Mouse (Mus musculus): ENCODE results near the gene Ptbp1. TPM values are rescaled to one million over a fixed set of nuclear protein-coding genes. Genes with fewer than 3 reads are reported as not detected.

The Ptbp1 gene
- polyA plus RNA-seq, 1 experiment from 2014 or later = 302 TPM

GRCm38 (mm10) chr10:79840644-79841551, 13.3 kb upstream of the Ptbp1 start:
- no peaks in the 10 kb centered on the region for H3K27me3 ChIP-seq (replicated peaks; ENCODE audit: control insufficient read depth, insufficient read depth, low read length)
- peak overlapping the region; percentile 93 for H3K27ac ChIP-seq (ENCODE audit: low read length)
- H3K9ac ChIP-seq (ENCODE audit: low read depth, low read length) = peak overlapping the region; percentile 67
- H3K9me3 ChIP-seq (ENCODE audit: control insufficient read depth, low read length) = peaks cover 3% of the 10 kb centered on the region; the same call in 1 of the 2 replicates
- peak overlapping the region; percentile 86 for H3K4me2 ChIP-seq (ENCODE audit: low read depth, low read length)
- 2% methylated on average over 24 of the region's 24 CpGs for WGBS
- peak; percentile 91 for ATAC-seq
- peak overlapping the region; percentile 52 for H3K4me3 ChIP-seq (ENCODE audit: low read length)
- H3K36me3 ChIP-seq (ENCODE audit: control insufficient read depth, insufficient read depth, low read length) = no peaks in the 10 kb centered on the region
- peaks cover 25% of the 10 kb centered on the region for H3K4me1 ChIP-seq (ENCODE audit: control insufficient read depth, insufficient read depth, low read length)

DNA sequence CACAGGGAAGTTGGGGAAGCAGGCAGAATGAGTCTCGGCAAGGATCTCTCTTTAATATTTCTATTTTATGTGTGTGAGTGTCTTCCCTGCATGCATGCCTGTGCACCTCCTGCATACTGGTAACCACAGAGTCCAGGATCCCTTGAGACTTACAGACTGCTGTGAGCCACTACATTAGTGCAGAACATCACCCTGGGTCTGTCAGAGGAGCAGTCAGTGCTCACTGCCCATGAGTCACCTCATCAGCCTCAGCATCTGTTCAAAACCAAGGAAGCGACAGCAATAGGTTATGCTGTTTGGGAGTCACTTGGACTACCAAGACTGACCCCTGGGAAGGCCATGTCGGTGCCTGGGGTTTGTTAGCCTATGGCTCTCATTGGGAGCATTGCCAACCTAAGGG, 11.9 kb upstream of the Ptbp1 start:
- Histone ChIP-seq H3K9ac (ENCODE audit: low read depth, low read length) (no peak overlapping the region), H3K4me3 (ENCODE audit: low read length) (no peak overlapping the region), H3K4me2 (ENCODE audit: low read depth, low read length) (no peak overlapping the region), H3K9me3 (ENCODE audit: control insufficient read depth, low read length) (no peaks in the 10 kb centered on the region), H3K4me1 (ENCODE audit: control insufficient read depth, insufficient read depth, low read length) (peaks cover 25% of the 10 kb centered on the region), H3K36me3 (ENCODE audit: control insufficient read depth, insufficient read depth, low read length) (no peaks in the 10 kb centered on the region), H3K27ac (ENCODE audit: low read length) (0 out of 2 replicates have a peak overlapping the region, but pooled peaks have one; percentile 33), H3K27me3 (replicated peaks; ENCODE audit: control insufficient read depth, insufficient read depth, low read length) (no peaks in the 10 kb centered on the region)
- ATAC-seq = no peak
- 56% methylated on average over 3 of the region's 3 CpGs for WGBS

DNA sequence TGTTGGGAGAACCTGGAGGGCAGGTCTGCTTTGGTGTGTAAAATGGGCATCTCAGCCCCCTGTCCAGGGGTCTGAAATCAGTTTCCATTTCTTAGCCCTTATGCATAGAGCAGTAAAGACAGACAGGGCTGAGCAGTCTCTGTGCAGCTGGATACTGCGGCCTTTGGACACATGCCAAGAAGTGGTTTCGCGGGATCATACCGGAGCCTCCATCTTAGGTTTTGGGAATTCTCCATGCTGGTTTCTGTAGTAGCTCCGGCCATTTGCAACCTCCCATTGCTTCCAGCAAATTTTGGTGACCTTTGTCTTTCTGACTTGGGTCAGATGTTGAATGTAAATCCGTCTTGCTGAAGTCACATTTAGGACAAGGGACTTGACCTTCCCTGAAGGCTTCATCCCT, 10.8 kb upstream of the Ptbp1 start:
- no peak overlapping the region for H3K9ac ChIP-seq (ENCODE audit: low read depth, low read length)
- no peaks in the 10 kb centered on the region for H3K27me3 ChIP-seq (replicated peaks; ENCODE audit: control insufficient read depth, insufficient read depth, low read length)
- 0 out of 2 replicates have a peak overlapping the region, but pooled peaks have one; percentile 24 for H3K27ac ChIP-seq (ENCODE audit: low read length)
- no peak overlapping the region for H3K4me2 ChIP-seq (ENCODE audit: low read depth, low read length)
- no peak overlapping the region for H3K4me3 ChIP-seq (ENCODE audit: low read length)
- H3K4me1 ChIP-seq (ENCODE audit: control insufficient read depth, insufficient read depth, low read length) = peaks cover 25% of the 10 kb centered on the region
- no peaks in the 10 kb centered on the region for H3K36me3 ChIP-seq (ENCODE audit: control insufficient read depth, insufficient read depth, low read length)
- H3K9me3 ChIP-seq (ENCODE audit: control insufficient read depth, low read length) = no peaks in the 10 kb centered on the region
- no peak for ATAC-seq
- WGBS = 56% methylated on average over 6 of the region's 6 CpGs

DNA sequence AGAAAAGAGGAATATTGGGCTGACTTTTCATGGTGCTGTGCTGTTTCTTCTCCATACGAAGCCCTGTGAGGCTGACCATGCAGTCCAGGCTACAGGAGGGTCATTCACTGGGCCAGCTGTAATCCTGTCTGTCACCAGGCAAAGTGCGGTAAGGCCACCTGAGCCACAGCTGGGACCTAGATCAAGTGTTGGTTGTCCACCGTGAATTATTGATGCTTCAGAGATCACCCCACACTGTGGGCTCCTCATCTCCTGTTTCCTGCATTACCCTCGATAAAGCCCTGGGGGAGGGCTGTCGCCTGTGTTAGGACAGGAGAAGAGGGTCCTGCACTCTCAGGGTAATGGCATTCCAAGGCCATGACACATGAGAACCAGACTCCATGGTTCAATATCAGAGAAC, 7.7 kb upstream of the Ptbp1 start:
- 53% methylated on average over 5 of the region's 5 CpGs for WGBS
- ATAC-seq = no peak
- no peak overlapping the region for H3K27ac ChIP-seq (ENCODE audit: low read length)

DNA sequence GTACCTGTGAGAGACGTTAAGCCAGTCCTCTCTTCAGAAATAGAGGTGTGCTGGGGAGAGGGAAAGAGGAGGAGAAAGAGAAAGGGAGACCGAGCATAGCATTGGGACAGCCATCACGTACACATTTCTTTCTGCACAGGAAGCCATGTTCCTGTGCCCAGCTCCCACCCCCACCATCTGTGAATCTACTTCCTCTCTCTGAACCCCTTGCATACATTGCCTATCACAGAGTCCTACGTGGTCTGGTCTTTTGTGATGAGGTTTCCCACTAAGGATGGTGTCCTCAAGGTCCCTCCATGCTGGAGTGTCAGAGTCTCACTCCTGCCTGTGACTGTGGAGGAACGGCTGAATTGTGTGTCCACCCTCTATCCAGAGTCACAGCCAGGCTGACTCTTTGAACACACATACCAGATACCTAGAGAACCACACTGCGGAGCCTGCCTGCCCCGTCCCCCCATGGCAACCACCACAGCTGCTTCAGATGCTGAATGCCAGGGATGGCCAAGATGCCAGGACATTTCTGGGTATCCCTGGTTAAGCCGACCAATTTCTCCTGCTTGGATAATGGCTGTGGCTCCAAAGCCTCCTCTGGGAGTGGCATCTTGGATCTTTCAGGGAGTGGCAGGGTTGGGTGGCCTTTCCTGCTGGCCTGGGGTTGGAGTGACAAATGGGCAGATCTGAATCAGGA, 4.1 kb upstream of the Ptbp1 start:
- no peak for ATAC-seq
- H3K4me2 ChIP-seq (ENCODE audit: low read depth, low read length) = no peak overlapping the region
- no peak overlapping the region for H3K9ac ChIP-seq (ENCODE audit: low read depth, low read length)
- no peaks in the 10 kb centered on the region for H3K9me3 ChIP-seq (ENCODE audit: control insufficient read depth, low read length)
- H3K27me3 ChIP-seq (replicated peaks; ENCODE audit: control insufficient read depth, insufficient read depth, low read length) = no peaks in the 10 kb centered on the region
- peak overlapping the region; percentile 8; the same call in 1 of the 2 replicates for H3K27ac ChIP-seq (ENCODE audit: low read length)
- peaks cover 30% of the 10 kb centered on the region for H3K4me1 ChIP-seq (ENCODE audit: control insufficient read depth, insufficient read depth, low read length)
- no peaks in the 10 kb centered on the region for H3K36me3 ChIP-seq (ENCODE audit: control insufficient read depth, insufficient read depth, low read length)
- H3K4me3 ChIP-seq (ENCODE audit: low read length) = no peak overlapping the region
- whole genome bisulfite sequencing = 76% methylated on average over 8 of the region's 8 CpGs

More for the DNA sequence above, 7.7 kb upstream of the Ptbp1 start:
- peaks cover 30% of the 10 kb centered on the region for H3K4me1 ChIP-seq (ENCODE audit: control insufficient read depth, insufficient read depth, low read length)
- no peak overlapping the region for H3K4me3 ChIP-seq (ENCODE audit: low read length)
- no peaks in the 10 kb centered on the region for H3K27me3 ChIP-seq (replicated peaks; ENCODE audit: control insufficient read depth, insufficient read depth, low read length)
- H3K4me2 ChIP-seq (ENCODE audit: low read depth, low read length) = no peak overlapping the region
- H3K9me3 ChIP-seq (ENCODE audit: control insufficient read depth, low read length) = no peaks in the 10 kb centered on the region
- no peak overlapping the region for H3K9ac ChIP-seq (ENCODE audit: low read depth, low read length)
- H3K36me3 ChIP-seq (ENCODE audit: control insufficient read depth, insufficient read depth, low read length) = no peaks in the 10 kb centered on the region

DNA sequence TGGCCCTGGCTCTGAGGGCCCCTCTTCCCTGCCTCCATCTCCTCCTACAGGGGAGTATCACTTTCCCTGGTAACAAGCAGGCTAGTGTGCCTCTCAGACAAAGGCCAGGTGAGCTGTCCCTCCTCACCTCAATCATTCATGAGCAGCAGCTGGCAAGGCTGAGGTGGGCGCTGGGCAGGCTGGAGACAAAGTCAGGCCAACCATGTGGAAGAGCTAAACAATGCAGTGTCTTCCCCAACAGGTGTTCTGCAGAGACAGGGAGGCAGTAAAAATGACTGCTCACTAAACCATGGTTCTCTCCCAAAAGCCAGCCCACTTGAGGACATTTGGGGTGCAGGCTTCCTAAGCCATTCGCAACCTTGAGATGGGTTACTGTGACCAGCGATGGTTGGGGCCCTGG, 2.6 kb upstream of the Ptbp1 start:
- Histone ChIP-seq H3K27ac (ENCODE audit: low read length) (peak overlapping the region; percentile 100), H3K36me3 (ENCODE audit: control insufficient read depth, insufficient read depth, low read length) (peaks cover 3% of the 10 kb centered on the region; the same call in 1 of the 2 replicates), H3K4me2 (ENCODE audit: low read depth, low read length) (peak overlapping the region; percentile 88), H3K9me3 (ENCODE audit: control insufficient read depth, low read length) (no peaks in the 10 kb centered on the region), H3K27me3 (replicated peaks; ENCODE audit: control insufficient read depth, insufficient read depth, low read length) (no peaks in the 10 kb centered on the region), H3K9ac (ENCODE audit: low read depth, low read length) (peak overlapping the region; percentile 89), H3K4me1 (ENCODE audit: control insufficient read depth, insufficient read depth, low read length) (peaks cover 33% of the 10 kb centered on the region), H3K4me3 (ENCODE audit: low read length) (peak overlapping the region; percentile 97; the same call in 1 of the 2 replicates)
- 53% methylated on average over 3 of the region's 3 CpGs for WGBS
- no peak for ATAC-seq

GRCm38 (mm10) chr10:79852107-79852789, 2.0 kb upstream of the Ptbp1 start:
- Histone ChIP-seq H3K27me3 (replicated peaks; ENCODE audit: control insufficient read depth, insufficient read depth, low read length) (no peaks in the 10 kb centered on the region), H3K9ac (ENCODE audit: low read depth, low read length) (peak overlapping the region; percentile 89), H3K36me3 (ENCODE audit: control insufficient read depth, insufficient read depth, low read length) (peaks cover 5% of the 10 kb centered on the region), H3K9me3 (ENCODE audit: control insufficient read depth, low read length) (no peaks in the 10 kb centered on the region), H3K4me1 (ENCODE audit: control insufficient read depth, insufficient read depth, low read length) (peaks cover 39% of the 10 kb centered on the region), H3K4me3 (ENCODE audit: low read length) (peak overlapping the region; percentile 97), H3K27ac (ENCODE audit: low read length) (peak overlapping the region; percentile 100), H3K4me2 (ENCODE audit: low read depth, low read length) (peak overlapping the region; percentile 88)
- 25% methylated on average over 9 of the region's 9 CpGs for WGBS
- ATAC-seq = no peak

DNA sequence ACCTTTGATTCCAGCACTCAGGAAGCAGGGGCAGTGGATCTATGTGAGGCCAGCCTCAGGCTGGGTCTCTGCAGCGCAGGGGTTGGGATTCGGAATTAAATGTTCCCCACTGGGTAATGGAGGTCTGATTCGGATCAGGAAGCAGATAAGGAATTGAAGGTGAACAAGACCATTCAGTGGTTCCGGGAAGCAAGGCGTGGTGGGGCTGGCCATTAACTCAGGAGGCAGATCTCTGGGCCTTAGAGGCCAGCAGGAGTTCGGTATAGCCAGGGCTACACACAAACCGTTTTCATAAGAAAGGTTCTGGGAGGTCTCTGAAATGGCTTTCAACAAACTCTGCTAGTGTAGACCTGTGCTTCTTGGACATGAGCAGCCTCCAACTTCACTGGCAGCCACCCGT, 1.4 kb upstream of the Ptbp1 start:
- peak overlapping the region; percentile 88 for H3K4me2 ChIP-seq (ENCODE audit: low read depth, low read length)
- H3K4me1 ChIP-seq (ENCODE audit: control insufficient read depth, insufficient read depth, low read length) = peaks cover 45% of the 10 kb centered on the region
- H3K36me3 ChIP-seq (ENCODE audit: control insufficient read depth, insufficient read depth, low read length) = peaks cover 7% of the 10 kb centered on the region
- H3K9ac ChIP-seq (ENCODE audit: low read depth, low read length) = peak overlapping the region; percentile 89
- no peaks in the 10 kb centered on the region for H3K27me3 ChIP-seq (replicated peaks; ENCODE audit: control insufficient read depth, insufficient read depth, low read length)
- peak overlapping the region; percentile 100 for H3K27ac ChIP-seq (ENCODE audit: low read length)
- 13% methylated on average over 8 of the region's 8 CpGs for WGBS
- no peaks in the 10 kb centered on the region for H3K9me3 ChIP-seq (ENCODE audit: control insufficient read depth, low read length)
- peak overlapping the region; percentile 97 for H3K4me3 ChIP-seq (ENCODE audit: low read length)
- ATAC-seq = no peak

GRCm38 (mm10) chr10:79853392-79853791, 835 bp upstream of the Ptbp1 start:
- WGBS = 0% methylated on average over 15 of the region's 15 CpGs
- H3K9ac ChIP-seq (ENCODE audit: low read depth, low read length) = peak overlapping the region; percentile 89
- H3K4me3 ChIP-seq (ENCODE audit: low read length) = peak overlapping the region; percentile 97
- no peaks in the 10 kb centered on the region for H3K27me3 ChIP-seq (replicated peaks; ENCODE audit: control insufficient read depth, insufficient read depth, low read length)
- H3K27ac ChIP-seq (ENCODE audit: low read length) = peak overlapping the region; percentile 100
- no peaks in the 10 kb centered on the region for H3K9me3 ChIP-seq (ENCODE audit: control insufficient read depth, low read length)
- H3K36me3 ChIP-seq (ENCODE audit: control insufficient read depth, insufficient read depth, low read length) = peaks cover 7% of the 10 kb centered on the region
- H3K4me1 ChIP-seq (ENCODE audit: control insufficient read depth, insufficient read depth, low read length) = peaks cover 51% of the 10 kb centered on the region
- H3K4me2 ChIP-seq (ENCODE audit: low read depth, low read length) = peak overlapping the region; percentile 88
- ATAC-seq = peak; percentile 57

Measured in intestine, embryonic 16.5 days (tissue).